Mouse (Mus musculus) liver, embryonic 11.5 days (tissue): ENCODE results near the gene Cmtm4. TPM values are rescaled to one million over a fixed set of nuclear protein-coding genes. Genes with fewer than 3 reads are reported as not detected.
"Not testable (repeated sequence)": the region's sequence is repeated elsewhere in the genome, so short reads cannot be mapped to it uniquely, and the experiment has no call there.

ENCODE experiments used
- ATAC-seq: fragments of 200-750 bp; cut with Nextera tagmentation; replicated peaks from 2 replicates; pipeline ENCODE4 v1.8.0; 2017; ENCODE audit warnings: moderate number of reproducible peaks, mild to moderate bottlenecking, moderate TSS enrichment, moderate library complexity; ENCODE audit not compliant: low FRiP score
- DNase-seq: peaks from one replicate; pipeline ENCODE4 v3.0.0-alpha.2; 2017; ENCODE audit warnings: low spot score
- H3K27ac ChIP-seq: fragments of 300-500 bp; sonication (generic); 2 replicates; pipeline ENCODE4 v1.5.1; 2014; ENCODE audit warnings: mild to moderate bottlenecking, low read depth, low read length, control low read depth
- H3K27me3 ChIP-seq: fragments of 300-500 bp; sonication (generic); replicated peaks from 2 replicates; pipeline ENCODE4 v1.6.1; 2014; ENCODE audit warnings: low read length, mixed read lengths; ENCODE audit not compliant: control insufficient read depth, insufficient read depth
- H3K36me3 ChIP-seq: fragments of 300-500 bp; sonication (generic); 2 replicates; pipeline ENCODE4 v1.6.1; 2014; ENCODE audit warnings: mild to moderate bottlenecking, low read length, moderate library complexity, mixed read lengths; ENCODE audit not compliant: control insufficient read depth, insufficient read depth
- H3K4me1 ChIP-seq: fragments of 300-500 bp; sonication (generic); replicated peaks from 2 replicates; pipeline ENCODE4 v1.6.1; 2014; ENCODE audit warnings: low read length, mixed read lengths; ENCODE audit not compliant: control insufficient read depth, insufficient read depth
- H3K4me2 ChIP-seq: fragments of 300-500 bp; sonication (generic); 2 replicates; pipeline ENCODE4 v1.6.1; 2014; ENCODE audit warnings: mild to moderate bottlenecking, control low read depth, moderate library complexity
- H3K4me3 ChIP-seq: fragments of 300-500 bp; sonication (generic); 2 replicates; pipeline ENCODE4 v1.5.1; 2014; ENCODE audit warnings: low read depth, low read length, control low read depth
- H3K9ac ChIP-seq: fragments of 300-500 bp; sonication (generic); 2 replicates; pipeline ENCODE4 v1.6.1; 2014; ENCODE audit warnings: low read depth, low read length, control low read depth
- H3K9me3 ChIP-seq: fragments of 300-500 bp; sonication (generic); 2 replicates; pipeline ENCODE4 v1.6.1; 2016; ENCODE audit warnings: low read length, inconsistent platforms, mixed read lengths; ENCODE audit not compliant: control insufficient read depth
- WGBS: fragments of 180-500 bp; shearing (Covaris S2); extraction: QIAGEN DNeasy Blood & Tissue Kit; methylation state at CpG from one replicate; pipeline ENCODE4 v1.1.7; 2014; 5-methylcytosine and 5-hydroxymethylcytosine counted together
- polyA plus RNA-seq: library from polyadenylated mRNA; unstranded; fragments of >200 nt; fragmentation: Nextera tagmentation; extraction: Ambion mirVana; gene quantifications from 2 replicates; pipeline ENCODE4 v1.2.1, GENCODE M21; 2014

Cmtm4 gene
- polyA plus RNA-seq, 1 experiment from 2014 or later, result 1.3 TPM

DNA sequence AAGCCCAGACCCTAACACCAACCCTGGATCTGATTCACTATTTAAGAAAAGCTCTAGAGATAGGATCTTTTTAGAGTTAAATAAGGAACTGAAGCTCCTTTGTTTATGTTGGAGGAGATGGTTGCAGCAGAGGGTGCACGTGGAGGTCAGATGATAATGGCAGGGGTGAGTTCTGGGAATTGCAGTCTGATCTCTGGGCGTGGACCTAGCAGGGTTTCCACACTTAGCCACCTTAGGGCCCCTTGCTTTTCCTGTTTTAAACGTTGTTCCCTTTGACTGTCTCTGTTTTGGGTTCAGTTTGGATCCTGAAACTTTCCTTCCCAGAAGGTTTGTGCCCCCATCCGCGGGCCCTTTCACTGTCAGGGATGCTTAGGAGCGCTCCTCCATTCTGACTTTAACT, 87.3 kb downstream of the Cmtm4 start:
- not testable (repeated sequence) for H3K4me2 ChIP-seq, H3K27me3 ChIP-seq, H3K9ac ChIP-seq, H3K4me1 ChIP-seq, DNase-seq, H3K36me3 ChIP-seq, H3K9me3 ChIP-seq, H3K4me3 ChIP-seq, H3K27ac ChIP-seq
- ATAC-seq, result 0 out of 2 replicates have a peak, but pooled peaks have one; percentile 34
- WGBS, result 46% methylated on average over 6 of the region's 6 CpGs

DNA sequence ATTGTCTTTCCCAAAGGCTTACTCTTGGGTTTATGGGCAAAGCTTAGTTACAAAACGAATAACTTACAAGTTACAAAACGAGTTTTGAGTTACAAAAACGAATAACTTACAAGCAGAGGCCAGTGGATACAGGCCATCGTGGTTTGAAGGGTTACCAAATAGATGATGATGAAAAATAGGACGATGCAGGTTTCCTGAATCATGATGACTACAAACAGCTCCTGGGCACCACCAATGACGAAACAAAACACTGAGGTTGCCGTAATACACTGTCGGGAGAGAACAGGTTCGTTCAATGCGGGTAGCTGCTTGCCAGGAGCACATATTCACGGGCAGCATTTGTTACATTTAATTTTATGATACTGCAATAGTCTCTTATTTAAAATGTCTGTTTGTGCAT, 90.6 kb downstream of the Cmtm4 start:
- Histone ChIP-seq H3K4me1 (no peaks in the 10 kb centered on the region), H3K27me3 (no peaks in the 10 kb centered on the region), H3K4me2 (no peak overlapping the region), H3K27ac (no peak overlapping the region), H3K4me3 (no peak overlapping the region), H3K9ac (no peak overlapping the region), H3K36me3 (no peaks in the 10 kb centered on the region), H3K9me3 (no peaks in the 10 kb centered on the region)
- WGBS, result 80% methylated on average over 11 of the region's 11 CpGs
- DNase-seq (no peak), ATAC-seq (no peak)

- H3K36me3 ChIP-seq, ATAC-seq, H3K27me3 ChIP-seq, H3K4me1 ChIP-seq, H3K27ac ChIP-seq, DNase-seq, H3K4me3 ChIP-seq, H3K4me2 ChIP-seq, H3K9me3 ChIP-seq, H3K9ac ChIP-seq: not testable (repeated sequence)
- WGBS, result 92% methylated on average over 4 of the region's 4 CpGs
Observed at GRCm38 (mm10) chr8:104302536-104302935, 93.1 kb downstream of the Cmtm4 start.

- not testable (repeated sequence) for H3K27ac ChIP-seq, H3K9ac ChIP-seq, DNase-seq, H3K27me3 ChIP-seq, ATAC-seq, H3K4me1 ChIP-seq, H3K9me3 ChIP-seq, H3K36me3 ChIP-seq, H3K4me2 ChIP-seq, H3K4me3 ChIP-seq
- 33% methylated on average over 3 of the region's 3 CpGs for WGBS
Observed at GRCm38 (mm10) chr8:104301577-104301976, 94.0 kb downstream of the Cmtm4 start.

Other genes starting within 250 kb of the Cmtm4 start
- 0.09 and 0.10 TPM in 2 replicates for gene Bean1, start 225.4 kb downstream of the Cmtm4 start, polyA plus RNA-seq
- gene Tk2, start 147.2 kb downstream of the Cmtm4 start, polyA plus RNA-seq, result 13.8 and 16.3 TPM in 2 replicates
- 27.9 and 32.5 TPM in 2 replicates for gene Cklf, start 144.9 kb downstream of the Cmtm4 start, polyA plus RNA-seq
- not detected in 2 replicates for gene Cmtm2a, start 102.6 kb downstream of the Cmtm4 start, polyA plus RNA-seq
- not detected in 2 replicates for gene Gm45711, start 85.7 kb downstream of the Cmtm4 start, polyA plus RNA-seq
- not detected in 2 replicates for gene Cmtm1, start 85.7 kb downstream of the Cmtm4 start, polyA plus RNA-seq
- not detected in 2 replicates for gene Gm11020, start 74.2 kb downstream of the Cmtm4 start, polyA plus RNA-seq
- not detected in 2 replicates for gene Cmtm2b, start 73.6 kb downstream of the Cmtm4 start, polyA plus RNA-seq
- gene Cmtm3, start 56.4 kb downstream of the Cmtm4 start, polyA plus RNA-seq, result 62.4 and 65.0 TPM in 2 replicates
- 31.4 and 33.1 TPM in 2 replicates for gene Dync1li2, start 47.2 kb upstream of the Cmtm4 start, polyA plus RNA-seq
- 0.05 TPM in 1 of 2 replicates, not detected in the other for gene Terb1, start 114.1 kb upstream of the Cmtm4 start, polyA plus RNA-seq
- 77.3 and 77.7 TPM in 2 replicates for gene Nae1, start 138.8 kb upstream of the Cmtm4 start, polyA plus RNA-seq
- 2.1 and 2.3 TPM in 2 replicates for gene Car7, start 138.9 kb upstream of the Cmtm4 start, polyA plus RNA-seq
- gene Pdp2, start 195.6 kb upstream of the Cmtm4 start, polyA plus RNA-seq, result 10.6 and 11.1 TPM in 2 replicates
- gene Cdh16, start 228.6 kb upstream of the Cmtm4 start, polyA plus RNA-seq, result 0.18 and 0.34 TPM in 2 replicates
- gene Rrad, start 235.5 kb upstream of the Cmtm4 start, polyA plus RNA-seq, result 1.6 and 4.1 TPM in 2 replicates
- 93.1 and 94.0 TPM in 2 replicates for gene Ciao2b, start 246.2 kb upstream of the Cmtm4 start, polyA plus RNA-seq